Mouse (Mus musculus) MEL (cell line): Measurements from ENCODE around the gene Trim40. TPM values are rescaled to one million over a fixed set of nuclear protein-coding genes. Genes with fewer than 3 reads are reported as not detected.

Experiments used
- DNase-seq: peaks from one replicate; pipeline ENCODE4 v3.0.0; 2011; ENCODE audit warnings: low read depth, low spot score
- H3K27ac ChIP-seq: 2 replicates; pipeline ENCODE4 v1.5.1; 2012; ENCODE audit warnings: low read depth, mild to moderate bottlenecking, control low read depth, low read length, moderate library complexity; ENCODE audit not compliant: control insufficient read depth
- H3K27me3 ChIP-seq, 2 experiments: fragments of 150-350 bp in 1 of 2; sonication (generic) in 1 of 2; 2 replicates each; pipeline ENCODE4 v1.6.1; 2012; ENCODE audit warnings: low read length in 2 of 2, mild to moderate bottlenecking in 2 of 2, improper control_type of control experiment in 1 of 2, moderate library complexity in 1 of 2; ENCODE audit not compliant: insufficient read depth in 2 of 2, control insufficient read depth in 1 of 2
- H3K36me3 ChIP-seq, 2 experiments: 2 replicates each; pipeline ENCODE4 v1.6.1; 2012 to 2014; ENCODE audit warnings: low read length in 2 of 2, improper control_type of control experiment in 1 of 2, inconsistent platforms in 1 of 2, mild to moderate bottlenecking in 1 of 2; ENCODE audit not compliant: insufficient read depth in 2 of 2, control insufficient read depth in 1 of 2
- H3K4me1 ChIP-seq, 2 experiments: fragments of 150-350 bp in 1 of 2; sonication (generic) in 1 of 2; 2 replicates each; pipeline ENCODE4 v1.6.1; 2012; ENCODE audit warnings: low read length in 2 of 2, improper control_type of control experiment in 1 of 2, mild to moderate bottlenecking in 1 of 2; ENCODE audit not compliant: insufficient read depth in 2 of 2, control insufficient read depth in 1 of 2
- H3K4me3 ChIP-seq, 2 experiments: fragments of 150-350 bp in 1 of 2; sonication (generic) in 1 of 2; 2 replicates each; pipeline ENCODE4 v1.5.1; 2012; ENCODE audit warnings: low read depth in 2 of 2, low read length in 2 of 2, mild to moderate bottlenecking in 2 of 2, moderate library complexity in 2 of 2, control low read depth in 1 of 2, improper control_type of control experiment in 1 of 2; ENCODE audit not compliant: control insufficient read depth in 1 of 2, insufficient read depth in 1 of 2
- H3K79me2 ChIP-seq: 2 replicates; pipeline ENCODE4 v1.6.1; 2012; ENCODE audit warnings: mild to moderate bottlenecking, low read length, moderate library complexity; ENCODE audit not compliant: control insufficient read depth, poor library complexity, insufficient read depth
- H3K9ac ChIP-seq: 2 replicates; pipeline ENCODE4 v1.6.1; 2012; ENCODE audit warnings: low read depth, mild to moderate bottlenecking, control low read depth, low read length, moderate library complexity; ENCODE audit not compliant: control insufficient read depth, poor library complexity, severe bottlenecking
- H3K9me3 ChIP-seq: fragments of 150-350 bp; sonication (generic); replicated peaks from 2 replicates; pipeline ENCODE4 v1.6.1; 2012; ENCODE audit warnings: mild to moderate bottlenecking, low read length, improper control_type of control experiment, moderate library complexity; ENCODE audit not compliant: insufficient read depth
- BHLHE40 ChIP-seq: IDR thresholded peaks from 2 replicates; pipeline ENCODE4 v1.6.1; 2012; ENCODE audit warnings: low read depth, mild to moderate bottlenecking, inconsistent platforms, low read length, improper control_type of control experiment, borderline replicate concordance
- CHD1 ChIP-seq: IDR thresholded peaks from 2 replicates; pipeline ENCODE4 v1.6.1; 2012; ENCODE audit warnings: low read depth, mild to moderate bottlenecking, inconsistent platforms, low read length, improper control_type of control experiment
- CHD2 ChIP-seq: IDR thresholded peaks from 2 replicates; pipeline ENCODE4 v1.6.1; 2011; ENCODE audit warnings: low read length, improper control_type of control experiment
- CTCF ChIP-seq, 3 experiments: IDR thresholded peaks in 2 of 3; conservative IDR thresholded peaks in 1 of 3; 2 replicates each; pipeline ENCODE4 v1.5.1; 2011 to 2012; ENCODE audit warnings: low read length in 3 of 3, low read depth in 2 of 3, mild to moderate bottlenecking in 2 of 3, improper control_type of control experiment in 1 of 3, inconsistent platforms in 1 of 3, mixed read lengths in 1 of 3, moderate library complexity in 1 of 3; ENCODE audit not compliant: control insufficient read depth in 1 of 3, insufficient read depth in 1 of 3, poor library complexity in 1 of 3, severe bottlenecking in 1 of 3
- E2F4 ChIP-seq: IDR thresholded peaks from 2 replicates; pipeline ENCODE4 v1.6.1; 2011; ENCODE audit warnings: low read depth, low read length, improper control_type of control experiment, borderline replicate concordance
- ELF1 ChIP-seq: IDR thresholded peaks from 2 replicates; pipeline ENCODE4 v1.6.1; 2014; ENCODE audit warnings: low read depth, mild to moderate bottlenecking, inconsistent platforms, low read length, improper control_type of control experiment, moderate library complexity
- EP300 ChIP-seq, 2 experiments: IDR thresholded peaks; 2 replicates each; pipeline ENCODE4 v1.6.1; 2011; ENCODE audit warnings: improper control_type of control experiment in 2 of 2, low read length in 2 of 2, low read depth in 1 of 2, mild to moderate bottlenecking in 1 of 2
- ETS1 ChIP-seq: IDR thresholded peaks from 2 replicates; pipeline ENCODE4 v1.6.1; 2012; ENCODE audit warnings: low read depth, mild to moderate bottlenecking, inconsistent platforms, low read length, improper control_type of control experiment, moderate library complexity
- GABPA ChIP-seq: IDR thresholded peaks from 2 replicates; pipeline ENCODE4 v1.6.1; 2012; ENCODE audit warnings: low read depth, mild to moderate bottlenecking, inconsistent platforms, low read length, improper control_type of control experiment, moderate library complexity
- GATA1 ChIP-seq: IDR thresholded peaks from 2 replicates; pipeline ENCODE4 v1.6.1; 2011; ENCODE audit warnings: low read depth, low read length, improper control_type of control experiment
- HCFC1 ChIP-seq: IDR thresholded peaks from 2 replicates; pipeline ENCODE4 v1.6.1; 2012; ENCODE audit warnings: low read depth, mild to moderate bottlenecking, inconsistent platforms, low read length, improper control_type of control experiment, moderate library complexity
- JUND ChIP-seq: IDR thresholded peaks from 2 replicates; pipeline ENCODE4 v1.6.1; 2011; ENCODE audit warnings: low read depth, mild to moderate bottlenecking, improper control_type of control experiment, low read length
- MAX ChIP-seq: IDR thresholded peaks from 2 replicates; pipeline ENCODE4 v1.6.1; 2011; ENCODE audit warnings: low read length, improper control_type of control experiment
- MAZ ChIP-seq: IDR thresholded peaks from 2 replicates; pipeline ENCODE4 v1.6.1; 2012; ENCODE audit warnings: low read depth, mild to moderate bottlenecking, inconsistent platforms, low read length, improper control_type of control experiment
- MXI1 ChIP-seq: IDR thresholded peaks from 2 replicates; pipeline ENCODE4 v1.6.1; 2011; ENCODE audit warnings: mild to moderate bottlenecking, low read depth, low read length, improper control_type of control experiment
- MYB ChIP-seq: IDR thresholded peaks from 2 replicates; pipeline ENCODE4 v1.6.1; 2011; ENCODE audit warnings: mild to moderate bottlenecking, low read depth, low read length, improper control_type of control experiment
- NELFE ChIP-seq: IDR thresholded peaks from 2 replicates; pipeline ENCODE4 v1.6.1; 2011; ENCODE audit warnings: low read depth, low read length, improper control_type of control experiment
- NRF1 ChIP-seq: IDR thresholded peaks from 2 replicates; pipeline ENCODE4 v1.6.1; 2014; ENCODE audit warnings: low read depth, mild to moderate bottlenecking, inconsistent platforms, low read length, improper control_type of control experiment, moderate library complexity; ENCODE audit not compliant: poor library complexity, insufficient read depth, severe bottlenecking
- POLR2A ChIP-seq, 2 experiments: IDR thresholded peaks; 2 replicates each; pipeline ENCODE4 v1.6.1; 2011 to 2012; ENCODE audit warnings: low read length in 2 of 2, mild to moderate bottlenecking in 2 of 2, control low read depth in 1 of 2, improper control_type of control experiment in 1 of 2, low read depth in 1 of 2, moderate library complexity in 1 of 2; ENCODE audit not compliant: control insufficient read depth in 1 of 2, insufficient read depth in 1 of 2, poor library complexity in 1 of 2
- POLR2AphosphoS2 ChIP-seq: IDR thresholded peaks from 2 replicates; pipeline ENCODE4 v1.6.1; 2011; ENCODE audit warnings: low read length, improper control_type of control experiment
- POLR2AphosphoS5 ChIP-seq: IDR thresholded peaks from 2 replicates; pipeline ENCODE4 v1.6.1; 2012; ENCODE audit warnings: low read depth, borderline replicate concordance, mild to moderate bottlenecking, inconsistent platforms, low read length, moderate library complexity, mixed read lengths
- RAD21 ChIP-seq: IDR thresholded peaks from 2 replicates; pipeline ENCODE4 v1.6.1; 2011; ENCODE audit warnings: mild to moderate bottlenecking, low read depth, low read length, improper control_type of control experiment
- RCOR1 ChIP-seq: IDR thresholded peaks from 2 replicates; pipeline ENCODE4 v1.6.1; 2012; ENCODE audit warnings: low read depth, mild to moderate bottlenecking, inconsistent platforms, low read length, improper control_type of control experiment
- SMC3 ChIP-seq: IDR thresholded peaks from 2 replicates; pipeline ENCODE4 v1.6.1; 2011; ENCODE audit warnings: low read depth, low read length, improper control_type of control experiment
- TAL1 ChIP-seq: IDR thresholded peaks from 2 replicates; pipeline ENCODE4 v1.6.1; 2012; ENCODE audit warnings: mild to moderate bottlenecking, inconsistent platforms, low read length, moderate library complexity, mixed read lengths
- UBTF ChIP-seq: IDR thresholded peaks from 2 replicates; pipeline ENCODE4 v1.6.1; 2012; ENCODE audit warnings: low read depth, mild to moderate bottlenecking, inconsistent platforms, low read length, improper control_type of control experiment, moderate library complexity, borderline replicate concordance; ENCODE audit not compliant: insufficient read depth
- USF1 ChIP-seq: IDR thresholded peaks from 2 replicates; pipeline ENCODE4 v1.6.1; 2014; ENCODE audit warnings: low read depth, mild to moderate bottlenecking, inconsistent platforms, low read length, improper control_type of control experiment, moderate library complexity
- USF2 ChIP-seq, 2 experiments: IDR thresholded peaks; 2 replicates each; pipeline ENCODE4 v1.6.1; 2011 to 2012; ENCODE audit warnings: improper control_type of control experiment in 2 of 2, low read length in 2 of 2, borderline replicate concordance in 1 of 2, inconsistent platforms in 1 of 2, low read depth in 1 of 2, mild to moderate bottlenecking in 1 of 2; ENCODE audit not compliant: insufficient read depth in 1 of 2
- ZMIZ1 ChIP-seq: IDR thresholded peaks from 2 replicates; pipeline ENCODE4 v1.6.1; 2012; ENCODE audit warnings: low read depth, mild to moderate bottlenecking, inconsistent platforms, low read length, improper control_type of control experiment, moderate library complexity
- polyA plus RNA-seq, 2 experiments: library from polyadenylated mRNA; stranded (reverse) in 1 of 2; unstranded in 1 of 2; fragments of >175 nt in 1 of 2; fragments of >200 nt in 1 of 2; gene quantifications; 2 replicates each; pipeline versions ENCODE4 v1.2.1 to v1.2.4; 2012; ENCODE audit warnings: low replicate concordance in 2 of 2, low read depth in 1 of 2; ENCODE audit not compliant: insufficient read length in 2 of 2, insufficient read depth in 1 of 2, missing spikeins in 1 of 2
- total RNA-seq: library from RNA; depleted of rRNA; stranded (reverse); fragments of 300-350 nt; gene quantifications from 2 replicates; pipeline ENCODE4 v1.2.3, GENCODE M21; 2012

The Trim40 gene
- total and polyA plus RNA-seq, 3 experiments = 0.04 TPM; not detected in 1

GRCm38 (mm10) chr17:36839001-36839400, 50.9 kb downstream of the Trim40 start:
- Histone ChIP-seq H3K79me2 (no peaks in the 10 kb centered on the region), H3K4me1 (peaks cover 10 to 19% of the 10 kb centered on the region in 2 experiments), H3K27me3 (peaks cover 0 to 2% of the 10 kb centered on the region in 2 experiments; a peak in 1 of 4 replicates), H3K9me3 (no peaks in the 10 kb centered on the region), H3K36me3 (peaks cover 0 to 12% of the 10 kb centered on the region in 2 experiments; a peak in 2 of 4 replicates), H3K27ac (no peak overlapping the region), H3K9ac (no peak overlapping the region), H3K4me3 (no peak overlapping the region)
- DNase-seq = peak; percentile 50
- no peak for TF ChIP-seq ZMIZ1
- TF ChIP-seq SMC3 = no peak
- TF ChIP-seq USF1 = no peak
- no peak for TF ChIP-seq POLR2A (IDR thresholded peaks at IDR 0.05; ENCODE audit: control insufficient read depth in 1 of 2, insufficient read depth in 1 of 2, low read depth in 1 of 2, low read length in 2 of 2, poor library complexity in 1 of 2)
- TF ChIP-seq TAL1 = no peak
- no peak for TF ChIP-seq CHD1
- no peak for TF ChIP-seq RCOR1
- TF ChIP-seq E2F4 = no peak
- no peak for TF ChIP-seq EP300 (IDR thresholded peaks at IDR 0.05; ENCODE audit: low read depth in 1 of 2, low read length in 2 of 2)

- H3K36me3 ChIP-seq = peaks cover 0 to 3% of the 10 kb centered on the region in 2 experiments; a peak in 2 of 4 replicates
- peaks cover 2 to 9% of the 10 kb centered on the region in 2 experiments for H3K27me3 ChIP-seq
- H3K27ac ChIP-seq = no peak within 1 kb of the TSS
- H3K9me3 ChIP-seq = no peaks in the 10 kb centered on the region
- peak within 1 kb of the TSS; percentile 87 to 90 for H3K4me3 ChIP-seq
- H3K79me2 ChIP-seq = no peaks in the 10 kb centered on the region
- peaks cover 6 to 10% of the 10 kb centered on the region in 2 experiments; a peak in 3 of 4 replicates for H3K4me1 ChIP-seq
- DNase-seq = peak; percentile 97
- peak within 1 kb of the TSS; percentile 65 for H3K9ac ChIP-seq
- no peak for TF ChIP-seq RAD21
- TF ChIP-seq SMC3 = no peak
- peak; percentile 88; the same call in 1 of the 2 replicates for TF ChIP-seq UBTF
- peak; percentile 40; the same call in 1 of the 2 replicates for TF ChIP-seq BHLHE40
- 0 out of 2 replicates have a peak, but pooled peaks have one; percentile 23 for TF ChIP-seq MAZ
- peak; percentile 76 for TF ChIP-seq HCFC1
- no peak; the same call in none of the 2 replicates for TF ChIP-seq NELFE
- no peak for TF ChIP-seq JUND
- TF ChIP-seq POLR2AphosphoS2 = no peak
- TF ChIP-seq GABPA = no peak
- TF ChIP-seq E2F4 = no peak
- no peak for TF ChIP-seq GATA1
- no peak for TF ChIP-seq USF2 (IDR thresholded peaks at IDR 0.05; ENCODE audit: borderline replicate concordance in 1 of 2, insufficient read depth in 1 of 2, low read depth in 1 of 2, low read length in 2 of 2)
- TF ChIP-seq CTCF (IDR thresholded peaks at IDR 0.05 in 2 of 3, conservative IDR thresholded peaks at IDR 0.05 in 1 of 3; ENCODE audit: control insufficient read depth in 1 of 3, insufficient read depth in 1 of 3, low read depth in 2 of 3, low read length in 3 of 3, poor library complexity in 1 of 3, severe bottlenecking in 1 of 3) = no peak
- no peak for TF ChIP-seq EP300 (IDR thresholded peaks at IDR 0.05; ENCODE audit: low read depth in 1 of 2, low read length in 2 of 2)
- TF ChIP-seq USF1 = no peak
- 0 out of 2 replicates have a peak, but pooled peaks have one; percentile 34 for TF ChIP-seq ELF1
- peak; percentile 72 for TF ChIP-seq RCOR1
- no peak for TF ChIP-seq MYB
- TF ChIP-seq POLR2AphosphoS5 = no peak
- 0 out of 2 replicates have a peak, but pooled peaks have one; percentile 25 for TF ChIP-seq NRF1
- peak; percentile 94 for TF ChIP-seq CHD2
- TF ChIP-seq ETS1 = peak; percentile 93
- TF ChIP-seq MXI1 = peak; percentile 28; the same call in 1 of the 2 replicates
- peak; percentile 60; the same call in 1 of the 2 replicates for TF ChIP-seq MAX
Observed at GRCm38 (mm10) chr17:36836874-36837647, 52.9 kb downstream of the Trim40 start, which contains the start of gene Trim26. Gene Trim26 (plus strand): TSS chr17:36837134.
